Mouse (Mus musculus) cerebellum, adult 9-11 months (tissue): ENCODE measurements at regions not wholly inside any gene's neighbourhood (a gene's known extent, or its start where the extent isn't known, plus 50 kb on each side); places are given as distances from the start of the nearest gene placed in this dataset.

Source experiments
- DNase-seq: peaks from one replicate; pipeline ENCODE4 v3.0.0; 2022

- DNase-seq, result no peak
Measured at GRCm38 (mm10) chr13:31339901-31340300, 216.0 kb upstream of the Foxq1 start.

GRCm38 (mm10) chr13:31340363-31340948, 215.5 kb upstream of the Foxq1 start:
- no peak for DNase-seq

GRCm38 (mm10) chr13:31341282-31342100, 214.4 kb upstream of the Foxq1 start:
- no peak for DNase-seq

- DNase-seq, result no peak
Measured at GRCm38 (mm10) chr13:31346205-31346604, 209.7 kb upstream of the Foxq1 start.

DNA sequence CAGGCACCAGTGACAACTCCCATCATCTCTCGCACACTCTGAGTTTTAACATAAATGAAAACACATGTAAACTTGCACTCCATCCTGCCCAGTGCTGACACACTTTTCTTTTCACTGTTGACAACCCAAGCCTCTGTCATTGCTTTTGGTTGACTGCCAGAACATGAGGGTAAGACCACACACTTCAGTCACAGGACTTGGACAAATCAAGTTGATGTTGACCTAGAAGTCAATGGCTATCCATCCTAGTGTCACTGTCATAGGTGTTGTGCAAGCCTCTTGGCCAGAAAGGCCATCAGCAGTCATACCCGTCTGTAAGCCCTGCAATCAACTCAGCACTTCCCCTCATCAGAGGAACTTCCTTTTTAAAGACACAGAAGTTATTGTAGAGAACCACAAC, 208.9 kb upstream of the Foxq1 start:
- DNase-seq, result no peak

- no peak for DNase-seq
Measured at GRCm38 (mm10) chr13:31349671-31350070, 206.3 kb upstream of the Foxq1 start.

DNA sequence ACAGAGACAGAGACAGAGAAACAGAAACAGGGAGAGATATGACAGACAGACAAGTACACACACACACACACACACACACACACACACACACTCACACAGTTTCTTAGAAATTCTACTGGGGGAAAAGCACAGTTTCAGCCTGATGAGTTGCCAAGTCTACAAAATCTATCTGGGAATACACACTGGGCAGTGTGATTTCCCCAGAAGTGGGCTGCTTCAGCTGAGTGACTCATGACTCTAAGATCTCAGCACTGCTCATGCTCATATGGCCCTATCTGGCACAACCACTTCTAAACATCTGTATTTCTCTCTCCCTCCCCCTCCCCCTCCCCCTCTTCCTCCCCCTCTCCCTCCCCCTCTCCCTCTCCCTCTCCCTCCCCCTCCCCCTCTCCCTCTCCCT, 204.5 kb upstream of the Foxq1 start:
- no peak for DNase-seq

DNA sequence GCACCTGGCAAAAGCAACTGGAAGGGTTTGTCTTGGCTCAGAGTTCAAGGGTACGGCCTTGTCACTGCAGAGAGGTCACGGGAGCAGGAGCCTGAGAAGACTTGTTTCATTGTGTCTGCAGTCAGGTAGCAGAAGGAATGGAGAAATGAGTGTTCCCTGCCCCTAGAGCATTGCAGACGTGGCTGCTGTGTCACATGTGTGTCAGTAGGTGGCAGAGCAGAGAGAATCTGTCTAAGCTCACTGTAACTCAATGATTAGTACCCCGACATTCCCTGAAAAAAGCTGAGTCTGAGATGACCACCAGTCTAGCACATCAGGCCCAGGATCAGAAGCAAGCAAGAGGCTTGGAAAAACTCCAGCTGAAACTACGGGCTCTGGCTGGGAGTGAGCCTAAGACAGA, 203.1 kb upstream of the Foxq1 start:
- DNase-seq, result no peak

DNA sequence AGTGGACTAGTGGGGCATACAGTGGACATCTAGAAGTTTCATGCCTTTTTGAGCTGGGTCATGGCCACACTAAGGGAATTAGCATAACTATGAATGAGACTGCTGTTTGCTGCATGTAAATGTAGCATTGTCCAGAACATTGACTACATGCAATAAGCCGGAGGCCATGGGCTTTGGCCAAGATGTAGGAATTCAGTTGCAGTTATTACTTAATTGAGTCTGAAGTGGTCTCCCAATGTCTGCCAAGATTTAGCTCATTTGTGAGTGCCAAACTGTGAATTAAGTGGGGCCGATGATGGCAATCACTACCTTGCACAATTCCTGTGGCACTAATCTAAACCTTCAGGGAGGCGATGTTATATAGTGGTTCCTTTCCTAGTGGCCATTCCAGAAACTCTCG, 196.6 kb upstream of the Foxq1 start:
- no peak for DNase-seq

DNA sequence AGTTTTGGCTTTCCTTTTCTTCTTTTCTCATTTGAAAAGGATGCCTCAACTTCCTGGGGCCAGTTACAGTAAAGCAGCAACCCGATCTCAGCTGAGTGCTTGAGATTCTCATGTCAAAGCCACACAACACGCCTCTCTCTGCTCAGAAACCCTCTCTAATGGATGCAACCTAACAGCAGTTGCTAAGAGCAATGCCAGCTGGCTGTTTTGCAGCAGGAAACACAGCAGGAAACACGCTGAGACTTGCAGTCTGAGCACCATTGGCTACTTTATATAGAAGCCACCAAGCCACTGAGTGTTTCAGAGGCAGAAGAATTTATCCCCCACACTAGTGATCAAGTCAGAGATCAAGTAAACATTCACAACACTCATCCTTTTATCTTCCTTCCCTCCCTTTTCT, 193.5 kb upstream of the Foxq1 start:
- DNase-seq, result no peak

- no peak for DNase-seq
Measured at GRCm38 (mm10) chr13:31364369-31364768, 191.6 kb upstream of the Foxq1 start.

DNA sequence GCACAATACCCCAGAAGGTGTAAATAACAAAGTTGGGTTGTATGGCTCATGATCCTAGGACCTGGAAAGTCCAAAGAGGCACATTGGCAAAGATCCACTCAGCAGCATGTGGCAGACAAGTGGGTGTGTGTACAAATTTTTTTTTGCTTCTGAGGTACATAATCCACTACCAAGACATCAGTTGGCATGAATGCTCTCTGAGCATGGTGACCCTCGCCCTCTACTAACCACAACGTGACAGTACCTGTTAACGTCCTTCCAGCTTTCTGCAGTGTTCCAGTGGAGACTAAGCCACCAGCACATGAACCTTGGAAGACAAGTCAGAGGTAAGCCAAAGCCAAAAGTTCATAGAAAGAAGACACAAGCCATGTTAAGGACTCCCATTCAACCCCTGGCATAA, 188.7 kb upstream of the Foxq1 start:
- DNase-seq, result no peak

DNA sequence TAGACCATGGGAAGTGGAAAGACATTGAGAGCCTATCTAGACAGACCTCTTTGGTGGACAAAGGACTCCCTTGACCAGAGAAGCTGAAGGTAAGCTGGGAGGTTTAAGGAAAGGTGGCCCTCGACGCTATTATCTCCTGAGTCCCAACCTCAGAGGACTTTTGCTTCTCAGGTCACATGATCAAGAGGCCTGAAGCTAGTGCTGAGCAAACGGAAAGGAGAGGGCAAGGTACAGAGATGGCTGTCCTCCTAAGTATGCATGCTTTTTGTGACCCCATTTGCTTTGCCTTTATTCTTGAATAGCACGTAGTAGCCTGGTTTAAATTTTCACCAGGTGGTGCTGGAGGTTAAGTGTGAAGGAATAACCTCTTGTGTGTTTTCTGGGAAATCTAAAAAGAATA, 186.8 kb upstream of the Foxq1 start:
- no peak for DNase-seq

DNA sequence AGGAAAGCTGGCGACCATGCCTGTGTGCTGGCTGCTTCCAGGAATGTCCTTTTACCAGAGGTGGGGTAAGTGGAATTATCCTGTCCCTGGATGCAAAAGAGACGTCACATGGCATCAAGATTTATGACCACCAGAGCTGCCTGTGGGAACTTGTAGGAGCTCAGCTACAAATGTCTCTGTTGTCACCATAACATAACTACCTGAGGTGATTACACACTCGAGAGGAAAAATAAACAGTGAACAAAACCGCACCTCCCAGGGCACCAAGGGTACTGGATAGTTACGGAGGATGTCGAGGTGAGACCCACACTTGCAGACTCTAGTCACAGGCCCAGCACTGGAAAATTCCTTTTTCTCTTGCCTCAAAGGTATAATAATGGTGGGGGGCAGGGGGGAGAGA, 185.1 kb upstream of the Foxq1 start:
- no peak for DNase-seq

- no peak for DNase-seq
Measured at GRCm38 (mm10) chr13:31374006-31374405, 181.9 kb upstream of the Foxq1 start.

DNA sequence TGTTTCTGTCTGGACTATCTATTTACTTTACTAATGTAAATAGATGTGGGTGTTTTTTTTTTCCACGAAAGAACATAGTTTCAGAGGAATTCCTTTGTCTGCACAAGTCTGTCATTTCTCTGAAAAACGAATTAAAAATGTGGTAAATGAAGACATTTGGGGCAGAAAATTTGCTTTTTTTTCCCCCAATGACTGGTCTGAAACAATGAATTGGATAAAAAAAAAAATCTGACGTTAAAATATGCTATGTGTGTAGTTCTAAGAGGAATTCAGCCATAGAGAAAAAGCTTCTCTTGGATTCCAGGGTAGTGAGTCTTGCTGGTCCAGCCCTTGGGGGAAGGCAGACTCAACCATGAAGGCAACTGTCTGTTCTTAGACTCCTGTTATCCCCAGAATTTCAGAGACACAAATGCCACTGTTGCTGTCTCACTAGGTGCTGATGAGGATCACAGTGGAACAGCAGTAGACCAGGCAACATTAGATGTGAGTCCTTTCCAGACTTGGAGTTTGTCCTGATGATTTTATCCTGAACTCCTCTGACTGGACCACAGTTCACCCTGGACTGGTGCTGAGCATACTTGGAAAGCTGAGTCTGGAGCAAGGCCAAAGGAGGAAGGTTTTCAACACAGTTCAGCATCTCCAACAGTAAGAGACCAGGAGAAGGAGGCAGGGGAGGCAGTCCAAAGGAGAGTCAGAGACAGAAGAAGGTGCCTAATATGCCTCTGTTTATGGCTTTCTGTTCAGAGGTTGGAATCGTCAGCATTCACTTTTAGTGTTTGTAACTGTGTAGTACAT, 162.3 kb upstream of the Foxq1 start:
- no peak for DNase-seq

- DNase-seq, result no peak
Measured at GRCm38 (mm10) chr13:31396216-31396910, 159.6 kb upstream of the Foxq1 start.

DNA sequence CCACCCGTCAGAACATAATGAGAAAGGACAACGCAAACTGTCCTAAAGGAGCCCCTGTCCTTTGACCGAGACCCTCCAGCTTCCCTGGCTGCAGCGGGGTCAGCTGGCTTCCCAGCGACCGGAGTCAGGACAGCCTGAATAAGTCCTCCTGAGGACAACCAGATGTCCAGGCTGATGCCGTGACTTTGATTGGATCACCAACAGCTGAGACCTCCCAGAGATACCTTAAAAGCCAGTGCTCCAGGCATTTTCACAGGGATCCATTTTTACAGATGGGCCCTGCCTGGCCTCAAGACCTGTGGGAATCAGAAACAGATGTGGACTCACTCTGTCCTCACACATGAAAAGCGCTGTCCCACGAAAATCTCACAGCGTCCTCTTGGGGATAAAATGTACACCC, 158.7 kb upstream of the Foxq1 start:
- no peak for DNase-seq

DNA sequence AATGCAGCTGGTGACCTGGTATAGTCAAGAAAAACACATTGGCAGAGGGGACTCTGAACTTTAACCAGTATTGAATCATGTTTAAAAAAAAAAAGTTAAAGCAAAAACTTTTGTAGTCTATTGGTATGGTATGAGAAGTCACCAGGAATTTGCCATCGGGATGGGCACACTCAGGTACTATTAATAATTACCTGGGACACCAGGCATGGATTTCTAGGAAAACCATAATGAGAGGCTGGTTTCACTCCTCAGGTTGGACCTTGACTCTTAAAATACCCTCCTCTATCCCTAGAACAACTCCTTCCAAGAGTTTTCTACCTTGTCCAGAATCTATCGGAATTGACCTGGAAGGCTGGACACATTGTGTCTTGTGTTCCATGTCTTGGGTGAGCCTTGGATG, 155.5 kb upstream of the Foxq1 start:
- DNase-seq, result no peak

- no peak for DNase-seq
Measured at GRCm38 (mm10) chr13:31405312-31405711, 150.6 kb upstream of the Foxq1 start.

- no peak for DNase-seq
Measured at GRCm38 (mm10) chr13:31408439-31409122, 147.4 kb upstream of the Foxq1 start.

GRCm38 (mm10) chr13:31409123-31409513, 146.8 kb upstream of the Foxq1 start:
- DNase-seq, result no peak

DNA sequence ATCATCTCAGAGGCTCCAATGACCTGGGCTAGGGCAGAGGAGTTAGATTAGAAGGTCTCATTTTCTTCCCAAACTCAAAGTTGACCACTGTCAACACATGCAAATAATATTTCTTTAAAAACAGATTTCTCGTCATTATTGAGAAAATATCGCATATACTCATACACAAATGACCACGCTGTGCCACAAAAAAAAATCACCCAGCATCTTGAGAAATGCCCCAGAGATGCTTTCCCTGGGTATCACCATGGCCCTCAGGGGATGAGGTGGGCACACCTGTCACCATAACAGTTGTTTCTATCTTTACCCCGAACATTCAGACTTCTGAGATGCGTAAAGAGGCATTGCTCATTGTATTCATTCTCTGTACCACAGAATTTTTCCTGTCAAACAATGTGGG, 134.4 kb upstream of the Foxq1 start:
- DNase-seq, result no peak
